Mouse (Mus musculus) liver, embryonic 13.5 days (tissue): Measurements from ENCODE around the gene Srsf2. TPM values are rescaled to one million over a fixed set of nuclear protein-coding genes. Genes with fewer than 3 reads are reported as not detected.

Experiments used
- ATAC-seq: fragments of 200-750 bp; cut with Nextera tagmentation; 2 replicates; pipeline ENCODE4 v1.8.0; 2017; ENCODE audit warnings: low read depth, mild to moderate bottlenecking, moderate number of reproducible peaks, moderate library complexity
- DNase-seq: peaks from one replicate; pipeline ENCODE4 v3.0.0; 2022
- H3K27ac ChIP-seq: fragments of 300-500 bp; sonication (generic); 2 replicates; pipeline ENCODE4 v1.5.1; 2015; ENCODE audit warnings: moderate library complexity, mild to moderate bottlenecking, inconsistent platforms
- H3K27me3 ChIP-seq: fragments of 300-500 bp; sonication (generic); 2 replicates; pipeline ENCODE4 v1.6.1; 2015; ENCODE audit warnings: mild to moderate bottlenecking, inconsistent platforms
- H3K36me3 ChIP-seq: fragments of 300-500 bp; sonication (generic); 2 replicates; pipeline ENCODE4 v1.6.1; 2015; ENCODE audit warnings: mild to moderate bottlenecking, inconsistent platforms
- H3K4me1 ChIP-seq: fragments of 300-500 bp; sonication (generic); replicated peaks from 2 replicates; pipeline ENCODE4 v1.6.1; 2015; ENCODE audit warnings: inconsistent platforms
- H3K4me2 ChIP-seq: fragments of 300-500 bp; sonication (generic); 2 replicates; pipeline ENCODE4 v1.6.1; 2015; ENCODE audit warnings: inconsistent platforms, mild to moderate bottlenecking, moderate library complexity
- H3K4me3 ChIP-seq: fragments of 300-500 bp; sonication (generic); replicated peaks from 2 replicates; pipeline ENCODE4 v1.5.1; 2015; ENCODE audit warnings: mild to moderate bottlenecking, inconsistent platforms
- H3K9ac ChIP-seq: fragments of 300-500 bp; sonication (generic); 2 replicates; pipeline ENCODE4 v1.6.1; 2015; ENCODE audit warnings: mild to moderate bottlenecking, inconsistent platforms
- H3K9me3 ChIP-seq: fragments of 300-500 bp; sonication (generic); replicated peaks from 2 replicates; pipeline ENCODE4 v1.6.1; 2016; ENCODE audit warnings: inconsistent platforms
- WGBS: fragments of 180-500 bp; shearing (Covaris S2); methylation state at CpG from one replicate; pipeline ENCODE4 v1.1.7; 2015; ENCODE audit not compliant: insufficient replicate concordance; 5-methylcytosine and 5-hydroxymethylcytosine counted together
- polyA plus RNA-seq: library from polyadenylated mRNA; unstranded; fragments of >200 nt; fragmentation: Nextera tagmentation; extraction: Ambion mirVana; gene quantifications from 2 replicates; pipeline ENCODE4 v1.2.1, GENCODE M21; 2015

The Srsf2 gene
- polyA plus RNA-seq, 1 experiment from 2014 or later: 543 TPM

DNA sequence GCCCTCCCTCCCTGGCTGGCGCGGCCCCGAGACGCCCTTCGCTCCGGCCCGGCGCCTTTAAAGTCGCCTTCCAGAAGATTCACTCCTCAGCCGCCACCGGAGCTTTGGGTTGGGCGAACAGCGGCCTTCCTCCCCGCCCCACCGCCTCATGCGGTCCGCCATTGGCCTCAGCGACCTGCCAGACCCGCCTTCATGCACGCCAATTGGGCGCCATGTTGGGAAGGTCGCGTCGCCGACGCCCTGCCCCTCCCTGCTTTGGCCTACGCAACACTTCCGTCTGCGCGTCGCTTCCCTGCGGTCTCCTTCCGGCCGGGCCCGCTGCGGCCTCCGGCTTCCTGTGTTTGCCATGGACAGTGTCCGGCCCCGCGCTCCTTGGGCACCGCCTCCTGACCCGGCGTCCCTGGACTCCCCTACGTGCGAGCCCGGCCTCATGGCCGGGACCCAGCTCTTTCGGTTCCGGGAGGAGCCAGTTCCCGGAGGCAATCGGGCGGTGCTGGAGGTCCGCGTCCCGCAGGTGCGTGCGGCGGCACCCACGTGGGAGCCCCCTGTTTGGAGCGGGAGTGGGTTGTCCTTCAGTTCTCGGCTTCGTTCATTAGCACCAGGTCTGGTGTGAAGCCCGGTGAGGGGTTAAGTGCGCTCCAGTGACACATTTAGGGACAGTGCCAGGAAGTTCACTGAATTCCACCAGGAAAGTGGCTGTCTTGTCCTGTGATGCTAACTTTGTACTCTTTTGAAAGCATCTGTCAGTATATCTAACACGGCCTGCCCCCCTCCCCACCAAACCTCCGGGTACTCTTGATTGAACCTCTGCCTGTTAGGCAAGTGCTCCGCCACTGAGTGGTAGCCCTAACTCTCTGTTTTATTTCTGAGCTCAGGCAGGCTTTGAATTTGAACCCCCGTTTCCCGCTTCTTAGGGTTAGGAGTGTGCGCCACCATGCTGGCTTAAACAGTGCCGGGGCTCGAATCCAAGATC lies 9.3 kb downstream of the Srsf2 start, which contains the start of the genes Mettl23 and Jmjd6:
Mettl23 (plus strand) TSS at position 18 of the 973 bp plus-strand sequence.
Jmjd6 (minus strand) TSS at position 189 of the 973 bp plus-strand sequence.
- DNase-seq (peak; percentile 96), ATAC-seq (peak; percentile 95)
- no peaks in the 10 kb centered on the region for H3K9me3 ChIP-seq
- H3K27me3 ChIP-seq: no peaks in the 10 kb centered on the region
- H3K27ac ChIP-seq: peak within 1 kb of the TSS; percentile 97
- H3K36me3 ChIP-seq: peaks cover 62% of the 10 kb centered on the region
- H3K4me1 ChIP-seq: peaks cover 74% of the 10 kb centered on the region
- peak within 1 kb of the TSS; percentile 85 for H3K4me2 ChIP-seq
- H3K9ac ChIP-seq: peak within 1 kb of the TSS; percentile 93
- H3K4me3 ChIP-seq: peak within 1 kb of the TSS; percentile 84
- WGBS: under 1% methylated on average over 72 of the region's 72 CpGs

DNA sequence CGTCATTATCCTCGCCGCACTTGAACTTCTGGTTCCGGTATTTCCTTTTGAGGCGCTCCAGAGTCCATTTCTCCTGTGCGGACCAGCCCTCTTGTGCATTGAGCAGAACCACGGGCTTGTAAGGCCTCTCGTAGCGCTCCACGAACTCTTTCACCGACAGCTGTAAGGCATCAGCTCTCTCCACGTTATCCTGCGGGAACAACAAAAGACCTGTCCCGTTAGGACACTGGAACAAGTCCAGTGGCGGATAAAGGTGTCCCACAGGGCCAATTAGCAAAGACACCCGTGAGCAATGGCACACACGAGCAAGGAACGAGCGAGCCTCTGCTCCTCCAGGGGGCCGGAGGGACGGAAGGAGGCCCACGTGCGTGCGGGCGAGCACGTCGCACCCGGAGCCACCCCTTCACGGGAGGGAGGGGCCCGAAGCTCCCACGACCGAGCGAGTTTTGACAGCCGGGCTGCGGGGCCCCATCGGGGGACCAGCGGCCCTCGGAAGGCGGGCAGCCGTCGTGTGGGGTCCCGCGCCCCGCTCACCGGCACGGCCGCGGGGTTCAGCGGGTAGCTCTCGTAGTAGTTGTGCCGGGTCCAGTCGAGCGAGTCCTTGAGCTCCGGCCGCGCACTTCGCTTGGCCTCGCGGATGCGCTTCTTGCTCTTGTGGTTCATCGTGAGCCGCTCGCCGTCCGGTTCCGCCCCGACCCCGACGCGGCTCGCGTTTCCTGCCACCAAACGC lies 10.2 kb downstream of the Srsf2 start:
- Histone ChIP-seq H3K36me3 (peaks cover 62% of the 10 kb centered on the region), H3K27me3 (no peaks in the 10 kb centered on the region), H3K27ac (peak overlapping the region; percentile 97), H3K4me1 (peaks cover 70% of the 10 kb centered on the region), H3K4me2 (peak overlapping the region; percentile 85), H3K9me3 (no peaks in the 10 kb centered on the region), H3K9ac (peak overlapping the region; percentile 93), H3K4me3 (peak overlapping the region; percentile 84)
- peak; percentile 49 for ATAC-seq
- WGBS: under 1% methylated on average over 73 of the region's 73 CpGs
- peak; percentile 68 for DNase-seq

DNA sequence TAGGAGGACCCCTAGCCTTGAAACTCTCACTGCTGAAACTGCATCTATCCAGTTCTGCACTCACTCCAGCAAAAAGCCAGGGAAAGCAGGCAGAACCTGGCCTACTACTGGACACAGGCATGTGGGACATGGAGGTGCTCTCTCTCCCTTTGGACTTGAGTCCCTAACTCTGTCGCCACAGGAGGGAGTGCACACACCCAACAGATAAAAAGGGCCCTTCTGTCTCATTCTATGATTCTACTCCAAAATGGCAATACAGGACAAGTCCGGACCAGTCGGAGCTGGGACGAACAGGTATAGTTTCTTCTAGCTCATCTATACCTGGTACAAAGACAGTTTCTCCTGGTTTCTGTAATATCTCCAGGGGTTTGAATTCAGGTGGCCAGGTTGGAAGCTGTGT lies 12.1 kb downstream of the Srsf2 start:
- Histone ChIP-seq H3K36me3 (peaks cover 62% of the 10 kb centered on the region), H3K9ac (peak overlapping the region; percentile 93), H3K9me3 (no peaks in the 10 kb centered on the region), H3K4me3 (peak overlapping the region; percentile 84), H3K4me1 (peaks cover 56% of the 10 kb centered on the region), H3K4me2 (peak overlapping the region; percentile 85), H3K27me3 (no peaks in the 10 kb centered on the region), H3K27ac (peak overlapping the region; percentile 18; the same call in 1 of the 2 replicates)
- WGBS: 73% methylated on average over 4 of the region's 4 CpGs
- ATAC-seq (no peak), DNase-seq (no peak)

DNA sequence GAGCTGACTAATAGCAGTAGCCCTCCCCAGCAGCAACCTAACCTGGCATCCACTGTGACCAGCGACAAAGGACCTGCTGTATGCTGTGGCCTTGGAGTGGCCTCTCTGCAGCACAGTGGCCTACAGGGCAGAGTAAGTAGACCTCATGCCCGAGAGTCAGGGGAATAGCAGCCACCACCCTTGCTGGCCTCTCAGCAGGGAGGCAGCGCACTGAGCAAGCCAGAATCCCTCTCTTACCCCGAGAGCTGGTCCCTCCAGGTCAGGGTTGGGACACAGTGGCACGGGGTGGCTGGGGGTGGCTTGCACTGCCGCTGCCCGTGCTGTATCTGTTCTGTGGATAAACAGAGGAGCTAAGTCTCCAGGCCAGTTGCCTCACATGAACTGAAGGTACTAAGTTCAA lies 13.3 kb downstream of the Srsf2 start:
- H3K4me1 ChIP-seq: peaks cover 45% of the 10 kb centered on the region
- H3K9ac ChIP-seq: no peak overlapping the region
- H3K27me3 ChIP-seq: no peaks in the 10 kb centered on the region
- DNase-seq (no peak), ATAC-seq (no peak)
- WGBS: 71% methylated on average over 7 of the region's 7 CpGs
- H3K4me3 ChIP-seq: no peak overlapping the region
- peaks cover 71% of the 10 kb centered on the region for H3K36me3 ChIP-seq
- H3K4me2 ChIP-seq: no peak overlapping the region; the same call in 1 of the 2 replicates
- H3K9me3 ChIP-seq: no peaks in the 10 kb centered on the region
- H3K27ac ChIP-seq: no peak overlapping the region

DNA sequence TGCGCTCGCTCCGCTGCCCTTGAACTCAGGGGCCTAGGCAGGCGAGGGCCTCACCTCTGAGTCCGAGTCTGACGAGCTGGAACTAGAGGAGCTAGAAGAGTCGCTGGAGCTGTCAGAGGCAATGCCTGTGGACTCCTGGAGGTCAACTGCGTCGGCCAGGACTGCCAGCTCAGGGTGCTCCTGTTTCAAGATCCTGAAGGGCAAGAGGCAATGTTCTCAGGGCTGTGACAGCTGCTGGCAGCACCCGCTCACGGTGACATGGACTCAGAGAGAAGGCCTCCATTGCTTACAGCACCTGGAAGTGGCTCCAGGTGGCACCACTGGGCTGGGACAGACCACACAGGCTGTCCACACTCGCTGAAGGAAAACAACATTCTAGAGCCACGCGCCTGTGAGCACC lies 14.0 kb downstream of the Srsf2 start:
- no peaks in the 10 kb centered on the region for H3K27me3 ChIP-seq

DNA sequence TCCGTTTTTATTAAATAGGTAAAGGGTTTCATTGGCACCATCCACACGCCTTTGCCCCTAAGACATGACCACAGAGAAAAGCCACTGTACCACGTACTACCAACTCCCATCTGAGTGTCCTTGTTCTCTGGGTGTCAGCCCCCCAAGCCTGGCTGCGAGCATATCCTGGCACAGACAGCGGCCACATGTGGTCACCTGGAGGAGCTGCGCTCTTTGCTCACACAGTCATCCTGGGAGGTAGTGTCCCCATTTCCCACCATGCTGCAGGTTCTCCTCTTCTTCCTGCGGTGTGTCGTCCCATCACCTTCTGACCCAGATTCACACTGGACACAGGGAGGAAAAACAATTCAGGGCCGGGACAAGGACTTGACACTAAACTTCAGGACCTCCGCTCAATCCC lies 15.5 kb downstream of the Srsf2 start:
- ATAC-seq (no peak), DNase-seq (no peak)
- no peak overlapping the region for H3K4me3 ChIP-seq
- no peak overlapping the region for H3K9ac ChIP-seq
- H3K27ac ChIP-seq: no peak overlapping the region
- no peaks in the 10 kb centered on the region for H3K9me3 ChIP-seq
- peaks cover 36% of the 10 kb centered on the region for H3K4me1 ChIP-seq
- H3K4me2 ChIP-seq: no peak overlapping the region
- no peaks in the 10 kb centered on the region for H3K27me3 ChIP-seq
- H3K36me3 ChIP-seq: peaks cover 92% of the 10 kb centered on the region
- 91% methylated on average over 10 of the region's 10 CpGs for WGBS

More for the DNA sequence above, 14.0 kb downstream of the Srsf2 start:
- Histone ChIP-seq H3K4me1 (peaks cover 38% of the 10 kb centered on the region), H3K9me3 (no peaks in the 10 kb centered on the region), H3K4me2 (no peak overlapping the region), H3K36me3 (peaks cover 78% of the 10 kb centered on the region), H3K4me3 (no peak overlapping the region), H3K27ac (no peak overlapping the region; the same call in 1 of the 2 replicates), H3K9ac (no peak overlapping the region)
- WGBS: 87% methylated on average over 14 of the region's 14 CpGs
- DNase-seq: no peak
- no peak for ATAC-seq

DNA sequence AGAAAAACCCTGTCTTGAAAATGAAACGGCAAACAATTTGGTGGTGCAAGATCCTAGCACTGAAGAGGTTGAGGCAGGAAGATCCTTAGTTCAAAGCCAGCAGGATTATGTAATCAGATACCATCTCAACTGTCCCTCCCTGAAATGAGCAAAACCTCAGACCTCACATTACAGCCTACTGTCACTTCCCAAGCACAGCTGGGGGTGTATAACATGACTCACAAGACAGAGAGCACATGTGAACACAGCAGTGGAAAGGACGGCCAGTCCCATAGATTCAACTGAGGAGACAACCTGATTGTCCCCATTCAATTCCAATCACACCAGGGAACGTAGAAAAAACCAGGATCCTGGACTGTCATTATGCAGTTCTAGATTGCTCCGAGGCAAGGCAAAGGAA lies 16.6 kb downstream of the Srsf2 start:
- Histone ChIP-seq H3K4me2 (no peak overlapping the region), H3K36me3 (peaks cover 87% of the 10 kb centered on the region), H3K27ac (no peak overlapping the region), H3K27me3 (no peaks in the 10 kb centered on the region), H3K9me3 (no peaks in the 10 kb centered on the region), H3K4me3 (no peak overlapping the region), H3K9ac (no peak overlapping the region), H3K4me1 (peaks cover 27% of the 10 kb centered on the region)
- DNase-seq (no peak), ATAC-seq (no peak)
- 87% methylated on average over 4 of the region's 4 CpGs for WGBS

DNA sequence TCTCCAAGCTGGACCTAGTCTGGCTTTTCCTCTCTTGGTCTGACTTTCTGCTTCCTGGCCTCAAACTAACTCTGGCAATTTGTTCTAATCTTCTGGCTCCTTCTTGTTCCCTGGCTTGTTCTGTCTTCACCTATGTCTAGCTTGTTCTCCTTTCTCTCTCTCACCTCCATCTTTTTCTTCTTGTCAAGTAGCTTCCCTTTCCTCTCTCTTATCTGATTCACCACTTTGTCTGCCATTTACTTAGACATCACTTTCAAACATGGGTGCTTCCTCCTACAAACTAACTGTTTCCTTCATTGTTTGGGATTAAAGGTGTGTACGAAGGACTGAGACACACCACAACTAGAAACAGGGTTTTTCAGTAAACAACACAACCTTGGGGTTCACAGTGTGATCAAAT lies 17.9 kb downstream of the Srsf2 start:
- no peak overlapping the region for H3K9ac ChIP-seq
- no peaks in the 10 kb centered on the region for H3K9me3 ChIP-seq
- peaks cover 74% of the 10 kb centered on the region for H3K36me3 ChIP-seq
- H3K4me3 ChIP-seq: no peak overlapping the region
- peaks cover 14% of the 10 kb centered on the region for H3K4me1 ChIP-seq
- no peak overlapping the region for H3K27ac ChIP-seq
- WGBS: 72% methylated on average over 1 of the region's 1 CpGs
- DNase-seq (no peak), ATAC-seq (no peak)
- H3K4me2 ChIP-seq: no peak overlapping the region
- no peaks in the 10 kb centered on the region for H3K27me3 ChIP-seq

DNA sequence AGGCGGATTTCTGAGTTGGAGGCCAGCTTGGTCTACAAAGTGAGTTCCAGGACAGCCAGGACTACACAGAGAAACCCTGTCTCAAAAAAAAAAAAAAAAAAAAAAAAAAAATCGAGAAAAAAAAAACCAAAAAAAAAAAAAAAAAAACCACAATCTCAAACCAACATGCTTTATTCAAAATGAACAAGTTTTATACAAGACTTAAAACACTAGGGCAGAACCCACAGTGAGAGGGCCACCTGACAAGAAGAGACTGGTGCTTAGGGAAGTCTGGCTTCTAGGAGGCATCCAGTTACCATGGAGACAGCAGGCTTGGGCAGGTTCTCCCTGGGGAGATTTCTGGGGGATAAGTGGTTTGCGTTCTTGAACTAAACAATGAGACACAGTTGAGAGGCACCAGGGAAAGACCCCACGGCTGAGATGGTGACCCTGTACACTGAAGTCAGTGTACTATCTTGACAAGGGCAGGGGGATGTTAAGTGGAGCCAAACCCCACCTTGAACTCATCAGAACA lies 20.7 kb downstream of the Srsf2 start:
- no peak overlapping the region for H3K27ac ChIP-seq
- no peak overlapping the region for H3K4me2 ChIP-seq
- 46% methylated on average over 4 of the region's 4 CpGs for WGBS
- no peak overlapping the region for H3K9ac ChIP-seq
- no peak overlapping the region for H3K4me3 ChIP-seq
- peaks cover 16% of the 10 kb centered on the region for H3K4me1 ChIP-seq
- ATAC-seq: no peak
- DNase-seq: no peak
- H3K9me3 ChIP-seq: no peaks in the 10 kb centered on the region
- H3K27me3 ChIP-seq: peaks cover 12% of the 10 kb centered on the region
- H3K36me3 ChIP-seq: peaks cover 47% of the 10 kb centered on the region

DNA sequence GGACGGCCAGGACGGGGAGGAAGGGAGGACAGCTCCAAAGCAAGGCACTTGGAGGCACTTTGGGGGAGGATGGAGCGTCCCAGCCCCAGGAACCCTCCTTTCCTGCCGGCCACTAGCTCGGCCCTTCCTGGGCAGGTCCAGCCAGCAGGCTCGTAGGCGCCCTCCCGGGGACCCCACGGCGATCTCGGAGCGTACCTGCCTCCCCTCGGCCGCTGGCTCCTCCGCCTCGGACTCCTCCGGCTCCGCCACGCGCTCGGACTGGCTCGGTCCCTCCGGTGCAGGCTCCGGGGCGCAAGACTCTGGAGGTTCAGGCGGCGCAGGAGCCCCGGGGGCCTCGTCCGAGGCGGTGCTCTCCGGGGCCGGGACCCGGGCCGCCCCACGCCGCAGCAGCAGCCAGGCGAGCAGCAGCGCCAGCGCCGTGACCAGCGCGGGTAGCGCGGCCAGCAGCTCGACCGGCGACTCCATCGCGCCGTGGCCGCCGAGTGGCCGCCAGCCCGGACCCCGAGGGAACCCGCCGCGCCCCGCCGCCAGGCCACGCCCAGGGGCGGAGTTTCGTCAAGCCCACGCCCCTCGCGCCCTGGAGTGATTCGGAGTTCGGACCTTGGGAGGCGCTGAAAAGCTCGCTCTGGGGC lies 25.2 kb downstream of the Srsf2 start, which contains the start of gene Mxra7:
Mxra7 (minus strand) TSS at position 513 of the 632 bp plus-strand sequence.
- H3K9ac ChIP-seq: peak within 1 kb of the TSS; percentile 73
- no peaks in the 10 kb centered on the region for H3K9me3 ChIP-seq
- H3K4me2 ChIP-seq: peak within 1 kb of the TSS; percentile 82
- no peak within 1 kb of the TSS for H3K27ac ChIP-seq
- DNase-seq (peak; percentile 67), ATAC-seq (peak; percentile 61)
- WGBS: 1% methylated on average over 69 of the region's 71 CpGs
- H3K27me3 ChIP-seq: peaks cover 32% of the 10 kb centered on the region
- peaks cover 19% of the 10 kb centered on the region for H3K4me1 ChIP-seq
- H3K36me3 ChIP-seq: peaks cover 1% of the 10 kb centered on the region; the same call in 1 of the 2 replicates
- H3K4me3 ChIP-seq: peak within 1 kb of the TSS; percentile 63
